13 mouse cellular contexts compared by ENCODE assay signal in the genomic region with DNA sequence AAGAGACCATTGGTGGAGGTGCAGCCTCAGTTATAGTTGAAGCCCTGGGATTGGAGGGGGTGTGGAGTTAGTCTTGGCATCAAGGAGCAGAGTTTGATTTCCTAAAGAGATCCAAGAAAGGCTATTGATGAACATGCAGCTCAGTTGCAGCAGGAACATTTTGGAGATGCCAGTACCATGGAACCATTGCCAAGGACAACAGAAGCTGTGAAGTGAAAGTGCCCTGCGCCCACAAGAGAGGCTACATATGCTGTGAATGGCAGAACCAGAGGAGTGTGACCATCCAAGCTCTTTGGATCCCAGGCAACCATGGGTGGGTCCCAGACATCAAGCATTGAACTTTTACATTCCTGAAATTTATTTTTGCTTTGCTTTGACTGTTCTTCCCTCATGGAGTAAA.
"Had no signal": no experiment of that assay in that cellular context is flagged by ENCODE, and none has a peak within 500 bp of the region (broad histone marks: within the 10 kb centered on the region; RNA-seq: fewer than 3 reads in every experiment).

No protein-coding gene starts in this region.

- H3K4me2 ChIP-seq: kidney, embryonic 15.5 days; liver, embryonic 13.5 days; midbrain, embryonic 11.5 days had no signal

- H3K36me3 ChIP-seq: kidney, embryonic 15.5 days; liver, embryonic 13.5 days had no signal

- H3K9ac ChIP-seq: kidney, embryonic 15.5 days; liver, embryonic 13.5 days had no signal

- DNase-seq: kidney, adult 2 months; kidney, postnatal 14 days; kidney, postnatal 4 days; liver, embryonic 13.5 days; lung, adult 2 months; lung, postnatal 14 days; lung, postnatal 4 days; midbrain, embryonic 14.5 days; thymus, postnatal 25 days had no signal

- ATAC-seq: intestine, postnatal 0 days had no signal

- H3K27me3 ChIP-seq: kidney, embryonic 15.5 days; liver, embryonic 13.5 days had no signal

- H3K4me3 ChIP-seq: kidney, embryonic 15.5 days; left cerebral cortex, adult 2 months; liver, embryonic 13.5 days had no signal

- H3K4me1 ChIP-seq: kidney, embryonic 15.5 days; liver, embryonic 13.5 days had no signal

- H3K9me3 ChIP-seq: kidney, embryonic 15.5 days; liver, embryonic 13.5 days had no signal

- H3K27ac ChIP-seq: kidney, embryonic 15.5 days; left cerebral cortex, adult 2 months; liver, embryonic 13.5 days had no signal
